Mouse (Mus musculus) midbrain, embryonic 15.5 days (tissue): Measurements from ENCODE around the gene Olfr1393. TPM values are rescaled to one million over a fixed set of nuclear protein-coding genes. Genes with fewer than 3 reads are reported as not detected.

ENCODE experiments used
- ATAC-seq: fragments of 200-750 bp; cut with Nextera tagmentation; replicated peaks from 2 replicates; pipeline ENCODE4 v1.8.0; 2017; ENCODE audit warnings: moderate TSS enrichment
- H3K27ac ChIP-seq: fragments of 300-500 bp; sonication (generic); 2 replicates; pipeline ENCODE4 v1.5.1; 2015; ENCODE audit warnings: mild to moderate bottlenecking, inconsistent platforms
- H3K27me3 ChIP-seq: fragments of 300-500 bp; sonication (generic); replicated peaks from 2 replicates; pipeline ENCODE4 v1.6.1; 2015; ENCODE audit warnings: inconsistent platforms
- H3K36me3 ChIP-seq: fragments of 300-500 bp; sonication (generic); replicated peaks from 2 replicates; pipeline ENCODE4 v1.6.1; 2015; ENCODE audit warnings: inconsistent platforms
- H3K4me1 ChIP-seq: fragments of 300-500 bp; sonication (generic); 2 replicates; pipeline ENCODE4 v1.6.1; 2015; ENCODE audit warnings: inconsistent platforms
- H3K4me2 ChIP-seq: fragments of 300-500 bp; sonication (generic); 2 replicates; pipeline ENCODE4 v1.6.1; 2015; ENCODE audit warnings: inconsistent platforms, mild to moderate bottlenecking, moderate library complexity
- H3K4me3 ChIP-seq: fragments of 300-500 bp; sonication (generic); 2 replicates; pipeline ENCODE4 v1.5.1; 2015; ENCODE audit warnings: mild to moderate bottlenecking, inconsistent platforms
- H3K9ac ChIP-seq: fragments of 300-500 bp; sonication (generic); 2 replicates; pipeline ENCODE4 v1.6.1; 2015; ENCODE audit warnings: mild to moderate bottlenecking, inconsistent platforms
- H3K9me3 ChIP-seq: fragments of 300-500 bp; sonication (generic); 2 replicates; pipeline ENCODE4 v1.6.1; 2016; ENCODE audit warnings: inconsistent platforms
- WGBS: fragments of 180-500 bp; shearing (Covaris S2); methylation state at CpG from one replicate; pipeline ENCODE4 v1.1.7; 2015; ENCODE audit warnings: mixed read lengths; 5-methylcytosine and 5-hydroxymethylcytosine counted together
- polyA plus RNA-seq: library from polyadenylated mRNA; unstranded; fragments of >200 nt; fragmentation: Nextera tagmentation; extraction: Ambion mirVana; gene quantifications from 2 replicates; pipeline ENCODE4 v1.2.1, GENCODE M21; 2015

Olfr1393 gene
- polyA plus RNA-seq, 1 experiment from 2014 or later = not detected

DNA sequence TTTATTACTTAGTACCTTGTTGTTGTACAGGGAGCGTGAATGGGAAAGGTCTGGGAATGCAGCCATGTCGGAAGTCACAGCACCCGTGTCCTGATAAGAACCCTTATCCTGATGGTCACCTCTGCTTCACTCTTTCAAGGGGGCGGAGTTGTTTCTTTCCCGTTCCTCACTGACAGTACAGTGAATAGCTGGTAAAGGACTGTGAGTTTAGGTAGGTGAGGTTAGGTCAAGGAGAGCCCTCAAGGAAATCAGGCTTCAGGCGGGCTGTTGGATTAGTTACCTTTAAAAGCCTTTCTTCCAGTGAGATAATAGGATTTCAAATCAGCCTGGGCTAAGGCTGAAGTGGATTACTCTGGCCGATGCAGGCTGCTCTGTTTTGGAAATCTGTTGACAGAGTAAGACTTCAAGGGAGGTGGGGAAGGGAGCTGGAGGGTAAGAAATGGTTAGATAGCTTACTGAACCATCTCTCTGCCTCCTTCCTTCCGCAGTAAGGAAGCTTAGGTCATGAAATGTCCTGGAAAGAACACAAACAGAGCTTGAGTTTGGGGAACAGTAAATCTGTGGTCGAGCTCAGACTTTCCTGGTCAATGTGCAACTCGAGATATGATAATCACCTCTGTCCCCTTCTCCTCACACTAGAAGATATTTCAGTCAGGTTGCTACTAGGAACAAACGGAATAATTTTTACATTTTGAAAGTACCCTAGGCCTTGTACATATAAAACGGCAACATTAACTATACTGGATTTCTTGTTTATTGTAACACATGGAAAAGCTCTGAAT lies 32.3 kb upstream of the Olfr1393 start:
- peaks cover 52% of the 10 kb centered on the region for H3K4me1 ChIP-seq
- ATAC-seq = no peak
- peak overlapping the region; percentile 93; the same call in 1 of the 2 replicates for H3K9ac ChIP-seq
- H3K9me3 ChIP-seq = no peaks in the 10 kb centered on the region
- H3K27me3 ChIP-seq = no peaks in the 10 kb centered on the region
- no peak overlapping the region for H3K27ac ChIP-seq
- WGBS = 32% methylated on average over 12 of the region's 12 CpGs
- peak overlapping the region; percentile 95; the same call in 1 of the 2 replicates for H3K4me3 ChIP-seq
- no peaks in the 10 kb centered on the region for H3K36me3 ChIP-seq
- H3K4me2 ChIP-seq = peak overlapping the region; percentile 80

DNA sequence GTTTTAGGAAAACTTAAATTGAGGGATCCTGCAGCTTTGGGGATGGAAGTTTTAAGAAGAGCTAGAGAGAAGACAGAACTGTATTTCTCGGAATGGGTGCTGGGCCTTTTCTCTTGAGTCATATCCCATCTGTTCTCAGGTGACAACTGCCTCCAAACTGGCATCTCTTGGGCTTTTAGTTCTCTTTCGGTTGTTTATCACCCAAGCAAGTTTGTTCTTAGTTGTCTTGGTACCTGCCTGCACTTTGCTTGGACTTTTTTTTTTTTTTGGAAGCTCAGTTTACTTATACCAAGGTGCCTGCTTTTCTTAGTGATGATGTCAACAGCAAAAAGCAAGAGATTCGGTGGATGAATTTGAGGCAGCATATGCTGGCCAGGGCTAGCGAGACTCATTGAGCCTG lies 31.6 kb upstream of the Olfr1393 start:
- Histone ChIP-seq H3K4me2 (no peak overlapping the region), H3K9me3 (no peaks in the 10 kb centered on the region), H3K27me3 (no peaks in the 10 kb centered on the region), H3K4me3 (no peak overlapping the region), H3K9ac (no peak overlapping the region), H3K27ac (no peak overlapping the region), H3K36me3 (no peaks in the 10 kb centered on the region), H3K4me1 (peaks cover 57% of the 10 kb centered on the region)
- no peak for ATAC-seq
- 89% methylated on average over 4 of the region's 4 CpGs for WGBS

DNA sequence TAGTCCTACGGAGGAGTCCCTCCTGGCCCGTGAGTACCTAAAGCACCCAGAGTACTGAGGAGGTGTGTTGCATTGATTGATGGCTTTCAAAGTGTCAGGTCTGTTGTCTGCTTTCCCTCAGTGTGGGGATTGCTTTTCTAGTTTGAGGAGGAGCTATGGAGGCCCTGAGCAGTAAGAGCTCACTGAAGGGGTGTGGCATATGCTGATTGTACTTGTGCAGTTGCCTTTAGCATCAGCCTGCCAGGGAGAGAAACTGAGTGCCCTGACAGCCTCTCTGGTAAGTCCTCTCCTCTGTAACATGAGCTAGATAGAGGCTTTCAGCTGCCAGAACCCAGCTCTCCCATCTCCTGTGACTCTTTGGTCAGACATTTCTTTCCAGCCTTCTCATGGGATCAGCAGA lies 30.8 kb upstream of the Olfr1393 start:
- 0 out of 2 replicates have a peak overlapping the region, but pooled peaks have one; percentile 5 for H3K9ac ChIP-seq
- no peak overlapping the region for H3K4me2 ChIP-seq
- ATAC-seq = no peak
- H3K27ac ChIP-seq = no peak overlapping the region
- H3K4me1 ChIP-seq = peaks cover 62% of the 10 kb centered on the region
- no peaks in the 10 kb centered on the region for H3K9me3 ChIP-seq
- H3K36me3 ChIP-seq = no peaks in the 10 kb centered on the region
- no peaks in the 10 kb centered on the region for H3K27me3 ChIP-seq
- H3K4me3 ChIP-seq = no peak overlapping the region
- WGBS = 75% methylated on average over 2 of the region's 2 CpGs

DNA sequence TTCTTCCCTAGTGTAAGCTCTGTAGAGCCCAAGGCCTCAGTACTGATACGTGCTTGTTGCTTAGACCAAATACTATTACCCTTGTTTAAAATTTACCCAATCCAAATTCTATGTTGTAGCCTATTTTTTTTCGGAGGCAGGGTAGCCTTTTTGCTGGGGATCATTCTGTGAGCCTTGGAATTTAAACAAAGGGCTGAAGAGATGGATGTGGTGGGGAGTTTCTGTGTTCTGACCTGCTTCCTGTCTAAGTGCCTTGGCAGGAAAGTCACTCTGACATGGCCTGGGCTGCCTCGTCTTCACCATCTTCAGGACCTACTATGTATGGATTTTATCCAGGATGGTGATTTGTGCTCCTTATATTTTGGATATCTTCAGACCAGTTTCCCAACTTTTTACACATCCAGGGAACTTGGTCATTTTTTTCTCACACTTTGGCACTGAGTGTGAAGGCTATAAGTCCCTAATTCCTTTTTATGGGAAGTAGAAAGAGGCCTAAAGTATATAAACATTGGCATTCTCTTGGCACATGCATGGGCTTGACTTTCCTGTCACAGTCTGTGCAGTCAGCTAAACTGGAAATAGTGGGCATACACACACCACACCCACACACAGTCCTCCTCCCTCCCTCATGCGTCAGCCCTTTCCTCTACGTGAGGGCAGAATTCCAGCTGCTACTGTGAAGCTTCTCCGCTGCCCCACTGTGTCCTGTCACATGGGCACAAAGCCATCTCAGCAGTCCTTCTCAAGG lies 29.7 kb upstream of the Olfr1393 start:
- Histone ChIP-seq H3K4me2 (no peak overlapping the region), H3K27me3 (no peaks in the 10 kb centered on the region), H3K9ac (no peak overlapping the region), H3K9me3 (no peaks in the 10 kb centered on the region), H3K4me3 (no peak overlapping the region), H3K4me1 (peaks cover 56% of the 10 kb centered on the region), H3K27ac (no peak overlapping the region), H3K36me3 (no peaks in the 10 kb centered on the region)
- 56% methylated on average over 6 of the region's 6 CpGs for WGBS
- no peak for ATAC-seq

DNA sequence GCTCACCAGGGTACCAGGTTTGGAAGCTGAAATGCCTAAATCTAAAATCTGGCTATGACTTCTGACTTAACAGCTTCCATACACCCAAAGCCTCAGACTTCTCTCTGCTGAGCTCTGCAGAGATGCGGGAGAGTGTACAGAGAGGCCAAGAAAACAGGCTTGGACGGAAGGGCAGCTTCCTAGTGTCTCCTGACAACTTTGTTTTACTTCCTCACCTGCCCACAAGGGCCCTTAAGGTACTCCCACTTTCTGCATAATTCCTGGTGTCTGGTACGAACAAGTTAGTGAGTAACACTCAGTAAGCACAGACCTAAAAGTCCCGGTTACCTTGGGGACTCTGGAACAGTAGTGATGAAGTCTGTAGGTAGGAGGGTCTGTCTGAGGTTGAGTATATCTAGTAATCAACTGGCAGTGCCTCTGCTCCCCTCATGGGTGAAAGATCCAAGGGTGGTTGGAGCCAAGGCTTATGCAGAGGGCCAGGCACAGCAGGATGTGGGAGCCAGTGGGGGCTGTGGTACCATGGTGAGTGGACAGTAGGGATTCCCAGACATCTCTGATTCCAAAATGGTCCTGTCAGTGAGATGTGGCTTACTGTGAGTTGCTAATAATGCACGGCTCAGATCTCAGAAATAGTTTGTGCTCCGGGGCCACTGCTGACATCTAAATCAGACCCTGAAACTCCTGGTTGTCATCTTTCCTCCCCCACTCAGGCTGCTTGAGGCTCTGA lies 29.0 kb upstream of the Olfr1393 start:
- 67% methylated on average over 6 of the region's 6 CpGs for WGBS
- no peak overlapping the region for H3K27ac ChIP-seq
- H3K4me1 ChIP-seq = peaks cover 56% of the 10 kb centered on the region
- no peak overlapping the region for H3K9ac ChIP-seq
- H3K4me3 ChIP-seq = no peak overlapping the region
- no peak for ATAC-seq
- H3K4me2 ChIP-seq = no peak overlapping the region
- H3K36me3 ChIP-seq = no peaks in the 10 kb centered on the region
- H3K9me3 ChIP-seq = no peaks in the 10 kb centered on the region
- H3K27me3 ChIP-seq = no peaks in the 10 kb centered on the region

DNA sequence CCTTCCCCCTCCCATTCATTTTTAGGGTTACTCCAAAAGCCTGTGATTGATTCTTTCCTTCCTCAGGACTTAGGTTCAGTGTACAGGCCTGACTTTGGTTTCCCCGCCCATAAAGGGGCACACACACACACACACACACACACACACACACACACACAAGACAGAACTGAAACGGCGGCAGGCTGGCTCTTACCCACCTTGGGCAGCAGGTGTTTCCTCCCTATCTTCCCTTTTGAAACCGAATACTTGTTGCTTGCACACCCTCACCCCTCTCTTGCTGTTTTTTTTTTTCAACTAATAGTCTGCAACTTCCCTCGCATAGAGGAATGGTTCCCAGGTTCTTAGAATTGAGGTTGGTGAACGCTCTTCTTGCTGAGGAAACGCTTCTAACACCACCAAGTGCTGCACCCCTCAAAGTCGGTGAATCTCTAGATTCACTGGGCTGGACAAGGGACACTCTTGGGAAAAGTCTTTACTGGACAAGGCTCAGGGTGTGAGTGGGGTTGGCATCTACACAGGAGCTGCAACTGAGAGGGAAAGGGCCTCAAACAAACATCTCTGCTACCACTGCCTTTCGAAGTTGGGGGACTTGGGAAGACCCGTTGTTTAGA lies 28.2 kb upstream of the Olfr1393 start:
- H3K36me3 ChIP-seq = no peaks in the 10 kb centered on the region
- peaks cover 51% of the 10 kb centered on the region for H3K4me1 ChIP-seq
- H3K4me2 ChIP-seq = peak overlapping the region; percentile 86
- H3K9ac ChIP-seq = peak overlapping the region; percentile 65
- ATAC-seq = no peak
- WGBS = 28% methylated on average over 10 of the region's 10 CpGs
- H3K9me3 ChIP-seq = no peaks in the 10 kb centered on the region
- no peaks in the 10 kb centered on the region for H3K27me3 ChIP-seq
- peak overlapping the region; percentile 31; the same call in 1 of the 2 replicates for H3K27ac ChIP-seq
- peak overlapping the region; percentile 51 for H3K4me3 ChIP-seq

DNA sequence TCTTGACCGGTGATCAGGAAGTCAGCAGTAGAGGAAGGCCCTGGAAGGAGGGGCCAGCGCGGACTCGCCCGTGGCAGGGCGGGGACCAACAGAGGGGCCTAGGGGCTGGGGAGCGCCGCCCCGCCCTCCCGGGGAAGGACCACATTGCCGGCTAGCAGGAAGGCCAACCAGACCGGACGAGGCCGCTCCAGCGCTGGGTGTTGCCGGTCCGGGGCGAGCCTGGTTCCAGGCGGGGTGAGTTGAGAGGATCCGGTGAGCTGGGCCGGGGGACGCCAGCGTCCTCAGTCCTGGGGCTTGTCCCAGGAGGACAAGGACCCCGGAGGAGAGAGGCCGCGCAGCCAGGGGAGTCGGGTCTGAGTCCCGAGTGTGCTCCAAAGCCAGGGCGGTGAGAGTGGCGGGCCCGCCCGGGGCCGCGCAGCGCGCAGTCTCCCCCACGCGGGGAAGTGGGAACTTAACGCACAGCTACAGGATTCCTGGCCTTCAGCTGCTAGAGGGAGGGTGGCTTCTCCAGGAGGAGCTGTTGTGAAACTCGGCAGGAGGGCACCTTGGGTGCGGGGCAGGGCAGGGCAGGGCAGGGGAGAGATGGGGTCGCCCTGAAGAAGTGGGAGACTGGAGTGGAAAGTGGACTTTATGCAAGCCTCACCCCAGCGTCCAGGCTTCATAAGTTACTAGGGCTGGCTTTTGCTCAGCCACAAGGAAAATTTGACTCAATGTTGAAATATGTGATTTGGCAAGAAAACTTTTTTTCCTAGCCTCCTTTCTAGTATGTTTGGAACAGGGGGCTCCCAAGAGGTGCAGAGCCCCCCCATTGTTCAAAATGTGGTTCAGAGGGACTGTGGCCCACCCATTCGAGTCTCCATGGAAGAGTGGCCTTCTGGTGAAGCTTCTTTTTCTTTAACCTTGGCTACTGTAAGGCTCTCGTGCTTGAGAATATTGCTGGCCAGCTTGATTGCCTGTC lies 27.4 kb upstream of the Olfr1393 start:
- Histone ChIP-seq H3K36me3 (no peaks in the 10 kb centered on the region), H3K4me1 (peaks cover 43% of the 10 kb centered on the region), H3K9ac (peak overlapping the region; percentile 65), H3K9me3 (no peaks in the 10 kb centered on the region), H3K27ac (peak overlapping the region; percentile 48; the same call in 1 of the 2 replicates), H3K4me3 (peak overlapping the region; percentile 51), H3K27me3 (no peaks in the 10 kb centered on the region), H3K4me2 (peak overlapping the region; percentile 86)
- ATAC-seq = peak; percentile 93
- 3% methylated on average over 44 of the region's 45 CpGs for WGBS

DNA sequence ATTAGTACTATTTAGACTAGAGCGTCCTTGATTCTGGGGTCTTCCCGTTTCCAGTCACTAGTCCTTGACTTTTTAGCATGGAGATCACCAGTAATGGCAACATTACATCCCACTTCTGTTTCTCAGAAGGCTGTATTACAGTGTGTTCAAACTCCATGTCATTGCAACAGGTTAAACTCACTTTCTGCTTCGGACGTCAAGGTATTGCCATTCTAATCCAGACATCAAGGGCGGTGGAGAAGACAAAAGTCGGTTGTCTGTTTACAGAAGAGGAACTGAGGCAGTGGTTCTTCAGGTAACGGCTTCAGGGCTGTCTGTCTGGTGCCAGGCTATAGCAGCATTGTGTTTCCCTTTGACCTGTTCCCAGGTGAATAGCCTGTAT lies 26.7 kb upstream of the Olfr1393 start:
- H3K9me3 ChIP-seq = no peaks in the 10 kb centered on the region
- H3K27me3 ChIP-seq = no peaks in the 10 kb centered on the region
- H3K4me3 ChIP-seq = 0 out of 2 replicates have a peak overlapping the region, but pooled peaks have one; percentile 51
- H3K9ac ChIP-seq = no peak overlapping the region
- peaks cover 38% of the 10 kb centered on the region for H3K4me1 ChIP-seq
- no peak for ATAC-seq
- WGBS = 75% methylated on average over 7 of the region's 7 CpGs
- peak overlapping the region; percentile 86; the same call in 1 of the 2 replicates for H3K4me2 ChIP-seq
- no peak overlapping the region for H3K27ac ChIP-seq
- no peaks in the 10 kb centered on the region for H3K36me3 ChIP-seq

DNA sequence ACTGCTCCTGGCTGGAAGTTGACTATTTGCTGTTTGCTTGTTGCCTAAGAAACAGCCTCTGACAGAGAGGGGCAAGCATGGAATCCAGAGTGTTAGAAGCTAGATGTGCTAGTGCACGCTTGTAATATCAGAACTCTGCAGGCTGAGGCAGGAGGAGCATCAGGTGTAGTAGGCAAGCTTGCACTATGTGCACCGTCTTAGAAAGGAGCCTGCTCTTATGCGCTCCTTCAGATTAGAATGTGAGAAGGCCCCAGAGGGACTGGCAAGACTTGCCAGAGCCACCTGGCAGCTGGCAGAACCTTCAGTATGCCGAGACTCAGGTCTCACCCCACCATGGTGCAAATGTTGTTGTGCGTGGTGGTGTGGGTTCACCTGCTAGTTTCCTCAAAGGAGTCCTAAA lies 26.1 kb upstream of the Olfr1393 start:
- no peak overlapping the region for H3K27ac ChIP-seq
- no peak overlapping the region for H3K9ac ChIP-seq
- H3K4me3 ChIP-seq = no peak overlapping the region
- peaks cover 31% of the 10 kb centered on the region for H3K4me1 ChIP-seq
- WGBS = 90% methylated on average over 5 of the region's 5 CpGs
- H3K9me3 ChIP-seq = no peaks in the 10 kb centered on the region
- H3K27me3 ChIP-seq = no peaks in the 10 kb centered on the region
- no peak for ATAC-seq
- no peak overlapping the region for H3K4me2 ChIP-seq
- no peaks in the 10 kb centered on the region for H3K36me3 ChIP-seq

DNA sequence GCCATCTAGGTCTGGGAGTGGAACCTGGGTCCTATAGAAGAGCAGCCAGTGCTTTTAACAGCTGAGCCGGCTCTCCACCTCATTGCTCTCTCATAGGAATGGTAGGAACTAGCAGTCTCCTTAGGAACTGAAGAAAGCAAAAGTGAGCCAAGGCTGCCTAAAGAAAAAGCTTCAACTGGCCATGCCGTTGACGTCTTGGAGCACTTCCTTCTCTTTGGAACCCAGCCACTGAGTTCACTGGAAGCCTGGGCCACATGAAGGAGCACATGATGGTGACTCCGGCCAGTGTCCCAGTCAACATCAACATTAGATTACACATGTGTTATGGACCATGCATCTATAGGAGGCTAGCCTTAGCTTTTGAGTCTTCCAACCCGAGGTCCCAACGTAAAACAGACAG lies 25.1 kb upstream of the Olfr1393 start:
- Histone ChIP-seq H3K9ac (no peak overlapping the region), H3K9me3 (no peaks in the 10 kb centered on the region), H3K27ac (no peak overlapping the region), H3K36me3 (no peaks in the 10 kb centered on the region), H3K4me3 (no peak overlapping the region), H3K27me3 (no peaks in the 10 kb centered on the region), H3K4me2 (no peak overlapping the region), H3K4me1 (peaks cover 21% of the 10 kb centered on the region)
- no peak for ATAC-seq
- WGBS = 90% methylated on average over 6 of the region's 6 CpGs

DNA sequence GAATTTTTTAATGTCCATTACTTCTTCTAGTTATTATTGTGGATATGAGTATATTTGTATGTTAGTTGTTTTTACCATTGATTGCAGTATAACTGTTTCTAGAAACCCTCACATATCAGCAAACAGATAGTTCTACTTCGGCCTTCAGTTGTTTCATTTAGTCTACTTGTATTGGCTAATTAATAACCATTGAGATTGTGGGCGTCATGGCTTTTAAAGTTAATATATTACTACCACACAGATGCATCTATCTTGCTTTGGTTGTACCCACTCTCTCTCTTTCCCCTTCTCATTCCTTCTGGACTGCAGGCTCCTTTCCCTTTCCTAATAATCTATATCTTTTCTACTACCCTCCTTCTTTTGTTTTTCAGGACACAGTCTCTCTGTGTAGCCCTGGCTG lies 18.8 kb upstream of the Olfr1393 start:
- H3K4me3 ChIP-seq = no peak overlapping the region
- H3K4me2 ChIP-seq = no peak overlapping the region
- peaks cover 8% of the 10 kb centered on the region for H3K36me3 ChIP-seq
- 97% methylated on average over 2 of the region's 2 CpGs for WGBS
- no peaks in the 10 kb centered on the region for H3K27me3 ChIP-seq
- no peak overlapping the region for H3K9ac ChIP-seq
- H3K27ac ChIP-seq = no peak overlapping the region
- no peak for ATAC-seq
- H3K9me3 ChIP-seq = no peaks in the 10 kb centered on the region
- H3K4me1 ChIP-seq = no peaks in the 10 kb centered on the region
